In genomic region chr16:37871112-37871715, GRCm38 (mm10) we compare ENCODE assay signal across 8 mouse cellular contexts. TPM values are rescaled to one million over a fixed set of nuclear protein-coding genes. Genes with fewer than 3 reads are reported as not detected.
DNase-seq lines count a peak whose midpoint lies in the region; ATAC-seq and TF ChIP-seq lines count a peak whose summit lies in the region.

No protein-coding gene starts in this region.

- H3K36me3 ChIP-seq in hindbrain, embryonic 16.5 days (ENCODE audit: control insufficient read depth, insufficient read depth, low read length): no peaks in the 10 kb centered on the region; the same call in 1 of the 2 replicates
- no peaks in the 10 kb centered on the region for H3K36me3 ChIP-seq in lung, embryonic 16.5 days (ENCODE audit: control insufficient read depth, insufficient read depth, low read length)
- no peaks in the 10 kb centered on the region for H3K36me3 ChIP-seq in thymus, adult 2 months (ENCODE audit: control insufficient read depth, insufficient read depth, low read length)

- H3K9me3 ChIP-seq in hindbrain, embryonic 16.5 days (ENCODE audit: control insufficient read depth, low read length): no peaks in the 10 kb centered on the region
- no peaks in the 10 kb centered on the region for H3K9me3 ChIP-seq in lung, embryonic 16.5 days (ENCODE audit: control insufficient read depth, low read length)

- peaks cover 18% of the 10 kb centered on the region for H3K4me1 ChIP-seq in hindbrain, embryonic 16.5 days (ENCODE audit: control insufficient read depth, insufficient read depth, low read depth, low read length)
- peaks cover 24% of the 10 kb centered on the region for H3K4me1 ChIP-seq in lung, embryonic 16.5 days (replicated peaks; ENCODE audit: control insufficient read depth, insufficient read depth, low read length)
- H3K4me1 ChIP-seq in thymus, adult 2 months (replicated peaks; ENCODE audit: control insufficient read depth, insufficient read depth, low read length): peaks cover 7% of the 10 kb centered on the region

- no peaks in the 10 kb centered on the region for H3K27me3 ChIP-seq in hindbrain, embryonic 16.5 days (replicated peaks; ENCODE audit: control insufficient read depth, insufficient read depth, low read length)
- H3K27me3 ChIP-seq in lung, embryonic 16.5 days (ENCODE audit: control insufficient read depth, insufficient read depth, low read depth, low read length): no peaks in the 10 kb centered on the region
- no peaks in the 10 kb centered on the region for H3K27me3 ChIP-seq in thymus, adult 2 months (ENCODE audit: control insufficient read depth, insufficient read depth, low read length)

- TF ChIP-seq CTCF in thymus, adult 2 months (IDR thresholded peaks at IDR 0.05; ENCODE audit: borderline replicate concordance, control insufficient read depth, extremely low read depth, insufficient read depth, low read length, poor library complexity): no peak

- no peak overlapping the region for H3K4me3 ChIP-seq in hindbrain, embryonic 16.5 days (ENCODE audit: low read length)
- no peak overlapping the region for H3K4me3 ChIP-seq in lung, embryonic 16.5 days (ENCODE audit: low read length)
- no peak overlapping the region for H3K4me3 ChIP-seq in thymus, adult 2 months (ENCODE audit: control insufficient read depth, insufficient read depth, low read length)

- DNase-seq in cerebellum, adult 9-10 months: peak; percentile 22
- no peak for DNase-seq in cerebellum, postnatal 14 days
- DNase-seq in right cerebral cortex, postnatal 10 days (ENCODE audit: low spot score in 2 of 2): peak; percentile 44 to 59
- no peak for DNase-seq in right cerebral cortex, postnatal 25 days
- DNase-seq in retina, embryonic 14.5 days (ENCODE audit: low spot score): no peak
- no peak for DNase-seq in thymus, adult 2 months

- H3K9ac ChIP-seq in hindbrain, embryonic 16.5 days (ENCODE audit: low read depth, low read length): no peak overlapping the region
- no peak overlapping the region for H3K9ac ChIP-seq in lung, embryonic 16.5 days (ENCODE audit: low read length)

- TF ChIP-seq POLR2A in thymus, adult 2 months (IDR thresholded peaks at IDR 0.05; ENCODE audit: control insufficient read depth, extremely low read depth, insufficient read depth, low read length, poor library complexity): no peak

- no peak overlapping the region for H3K27ac ChIP-seq in hindbrain, embryonic 16.5 days (ENCODE audit: low read depth, low read length)
- H3K27ac ChIP-seq in lung, embryonic 16.5 days (ENCODE audit: low read length): peak overlapping the region; percentile 9; the same call in 1 of the 2 replicates
- H3K27ac ChIP-seq in thymus, adult 2 months (ENCODE audit: control insufficient read depth, insufficient read depth, low read length): no peak overlapping the region

- H3K4me2 ChIP-seq in hindbrain, embryonic 16.5 days (ENCODE audit: low read length): peak overlapping the region; percentile 0; the same call in 1 of the 2 replicates
- H3K4me2 ChIP-seq in lung, embryonic 16.5 days (ENCODE audit: low read depth, low read length): peak overlapping the region; percentile 30

- ATAC-seq in hindbrain, embryonic 16.5 days: no peak
- ATAC-seq in lung, embryonic 16.5 days (ENCODE audit: low read depth): no peak

- 74% methylated on average over 4 of the region's 4 CpGs for WGBS in hindbrain, embryonic 16.5 days
- 67% methylated on average over 4 of the region's 4 CpGs for WGBS in lung, embryonic 16.5 days
- 64% methylated on average over 4 of the region's 4 CpGs for WGBS in thymus, adult 2 months

RNA-seq across cellular contexts. Expression of gene Lrrc58, which starts 3.0 kb away (rescaled TPM):
- 45.3 and 48.1 TPM in 2 replicates for polyA plus RNA-seq in hindbrain, embryonic 16.5 days (2015; fragmentation: Nextera tagmentation; extraction: Ambion mirVana)
- 51.1 and 56.8 TPM in 2 replicates for polyA plus RNA-seq in lung, embryonic 16.5 days (2015; fragmentation: Nextera tagmentation; extraction: Ambion mirVana)
- 15.3 and 22.7 TPM in 2 replicates for polyA plus RNA-seq in thymus, adult 2 months (2012; rRNA removed)

RNA-seq across cellular contexts. Expression of gene Gm36028, which starts 10.3 kb away (rescaled TPM):
- 0.19 TPM in 1 of 2 replicates, not detected in the other for polyA plus RNA-seq in hindbrain, embryonic 16.5 days (2015; fragmentation: Nextera tagmentation; extraction: Ambion mirVana)
- polyA plus RNA-seq in lung, embryonic 16.5 days (2015; fragmentation: Nextera tagmentation; extraction: Ambion mirVana): 0.43 and 0.73 TPM in 2 replicates
- 0.15 TPM in 1 of 2 replicates, not detected in the other for polyA plus RNA-seq in thymus, adult 2 months (2012; rRNA removed)

RNA-seq across cellular contexts. Expression of gene Gpr156, which starts 45.1 kb away (rescaled TPM):
- 3.2 and 3.9 TPM in 2 replicates for polyA plus RNA-seq in hindbrain, embryonic 16.5 days (2015; fragmentation: Nextera tagmentation; extraction: Ambion mirVana)
- 0.33 and 0.63 TPM in 2 replicates for polyA plus RNA-seq in lung, embryonic 16.5 days (2015; fragmentation: Nextera tagmentation; extraction: Ambion mirVana)
- 0.08 and 0.09 TPM in 2 replicates for polyA plus RNA-seq in thymus, adult 2 months (2012; rRNA removed)

Comparison
In these comparisons a context has a peak if more than half of its experiments do, and no peak if none do; other contexts are left out.
1. DNase-seq: peak in cerebellum, adult 9-10 months (single experiment) and right cerebral cortex, postnatal 10 days (2 of 2); none in cerebellum, postnatal 14 days (0 of 2), right cerebral cortex, postnatal 25 days (single experiment), retina, embryonic 14.5 days (single experiment) and thymus, adult 2 months (single experiment).